Mouse (Mus musculus) forebrain, postnatal 0 days (tissue): ENCODE measurements around the gene Rpl26. TPM values are rescaled to one million over a fixed set of nuclear protein-coding genes. Genes with fewer than 3 reads are reported as not detected.

Source experiments
- ATAC-seq: fragments of 200-750 bp; cut with Nextera tagmentation; 2 replicates; pipeline ENCODE4 v1.8.0; 2017; ENCODE audit warnings: mild to moderate bottlenecking, moderate library complexity
- DNase-seq: peaks from one replicate; pipeline ENCODE4 v3.0.0-alpha.2; 2015
- H3K27ac ChIP-seq: fragments of 300-500 bp; sonication (generic); 2 replicates; pipeline ENCODE4 v1.5.1; 2014; ENCODE audit warnings: low read depth, mild to moderate bottlenecking, antibody characterized with exemption, low read length, moderate library complexity, mixed read lengths
- H3K27me3 ChIP-seq: fragments of 300-500 bp; sonication (generic); 2 replicates; pipeline ENCODE4 v1.6.1; 2014; ENCODE audit warnings: mild to moderate bottlenecking, low read length, mixed read lengths; ENCODE audit not compliant: insufficient read depth
- H3K36me3 ChIP-seq: fragments of 300-500 bp; sonication (generic); 2 replicates; pipeline ENCODE4 v1.6.1; 2014; ENCODE audit warnings: mild to moderate bottlenecking, moderate library complexity; ENCODE audit not compliant: insufficient read depth
- H3K4me1 ChIP-seq: fragments of 300-500 bp; sonication (generic); 2 replicates; pipeline ENCODE4 v1.6.1; 2014; ENCODE audit warnings: antibody characterized with exemption; ENCODE audit not compliant: insufficient read depth
- H3K4me2 ChIP-seq: fragments of 300-500 bp; sonication (generic); 2 replicates; pipeline ENCODE4 v1.6.1; 2014; ENCODE audit warnings: low read depth, mild to moderate bottlenecking, moderate library complexity
- H3K4me3 ChIP-seq: fragments of 300-500 bp; sonication (generic); 2 replicates; pipeline ENCODE4 v1.5.1; 2014; ENCODE audit warnings: low read depth, low read length, mixed read lengths
- H3K9ac ChIP-seq: fragments of 300-500 bp; sonication (generic); 2 replicates; pipeline ENCODE4 v1.6.1; 2014; ENCODE audit warnings: mild to moderate bottlenecking
- H3K9me3 ChIP-seq: fragments of 300-500 bp; sonication (generic); 2 replicates; pipeline ENCODE4 v1.6.1; 2016; ENCODE audit warnings: low read length
- CTCF ChIP-seq: sonication (generic); IDR thresholded peaks from 2 replicates; pipeline ENCODE4 v1.5.1; 2016; ENCODE audit warnings: antibody characterized with exemption, control low read depth, low read depth
- WGBS: fragments of 180-500 bp; shearing (Covaris S2); extraction: QIAGEN DNeasy Blood & Tissue Kit; methylation state at CpG from one replicate; pipeline ENCODE4 v1.1.7; 2014; 5-methylcytosine and 5-hydroxymethylcytosine counted together
- polyA plus RNA-seq: library from polyadenylated mRNA; unstranded; fragments of >200 nt; fragmentation: Nextera tagmentation; extraction: Ambion mirVana; gene quantifications from 2 replicates; pipeline ENCODE4 v1.2.1, GENCODE M21; 2015
- total RNA-seq: library from RNA; depleted of rRNA; stranded (reverse); fragments of >200 nt; gene quantifications from 2 replicates; pipeline ENCODE4 v1.2.3, GENCODE M21; 2014

Rpl26 gene
- total and polyA plus RNA-seq, 2 experiments from 2014 or later = 585 to 1,229 TPM

DNA sequence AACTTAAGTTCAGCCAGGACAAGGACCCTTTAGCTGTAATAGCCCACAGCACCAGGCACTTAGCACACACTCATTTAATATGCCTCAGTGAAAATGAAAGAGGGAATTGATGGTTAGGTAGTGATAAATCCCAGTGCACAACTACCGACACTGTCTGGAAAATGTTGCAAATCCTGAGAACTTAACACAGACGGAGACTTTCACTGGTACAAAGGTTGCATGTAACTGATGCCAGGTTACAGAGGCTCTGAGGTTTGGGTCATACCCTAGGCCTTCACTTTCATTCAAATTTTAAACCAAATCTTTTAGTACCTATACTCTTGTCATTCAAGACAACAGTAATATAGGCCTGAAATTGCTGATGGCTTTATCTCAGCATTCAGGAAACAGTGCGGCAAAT, 44.1 kb upstream of the Rpl26 start:
- ATAC-seq = no peak
- Histone ChIP-seq H3K36me3 (no peaks in the 10 kb centered on the region), H3K4me3 (no peak overlapping the region), H3K4me1 (peaks cover 5% of the 10 kb centered on the region), H3K27ac (no peak overlapping the region), H3K4me2 (no peak overlapping the region), H3K9me3 (no peaks in the 10 kb centered on the region), H3K9ac (no peak overlapping the region), H3K27me3 (no peaks in the 10 kb centered on the region)
- no peak for TF ChIP-seq CTCF
- no peak for DNase-seq
- 87% methylated on average over 3 of the region's 3 CpGs for WGBS

DNA sequence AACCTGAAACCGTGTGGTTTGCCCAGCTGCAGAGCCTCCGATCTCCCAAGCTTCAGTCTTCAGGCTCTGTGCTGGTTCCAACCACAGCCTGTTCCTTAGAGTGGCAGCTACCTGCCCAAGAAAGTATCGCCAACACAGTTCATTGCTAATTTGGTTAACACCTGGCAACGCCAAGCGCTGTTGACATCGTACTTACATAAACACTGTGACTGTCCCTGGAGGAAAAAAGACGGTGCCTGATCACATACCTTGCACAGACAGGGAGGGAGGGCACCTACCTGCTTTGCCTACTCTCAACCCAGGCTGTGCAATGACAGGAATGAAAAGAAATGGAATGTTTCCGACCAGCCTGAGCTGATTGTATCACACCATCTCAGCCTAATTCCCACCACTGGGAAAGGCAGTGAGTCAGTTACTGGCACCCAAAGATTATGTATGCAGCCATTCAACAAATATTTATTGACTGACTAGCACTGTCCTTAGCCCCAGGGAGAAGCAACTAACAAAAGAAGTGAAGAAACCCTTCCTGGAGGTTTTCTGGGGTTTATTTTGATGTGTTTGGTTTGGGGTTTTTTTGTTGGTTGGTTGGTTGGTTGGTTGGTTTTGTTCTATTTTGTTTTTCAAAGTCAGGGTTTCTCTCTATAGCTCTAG, 41.3 kb upstream of the Rpl26 start:
- Histone ChIP-seq H3K9ac (no peak overlapping the region), H3K4me2 (no peak overlapping the region), H3K27me3 (no peaks in the 10 kb centered on the region), H3K4me3 (no peak overlapping the region), H3K9me3 (no peaks in the 10 kb centered on the region), H3K27ac (no peak overlapping the region), H3K4me1 (no peaks in the 10 kb centered on the region), H3K36me3 (no peaks in the 10 kb centered on the region)
- 89% methylated on average over 8 of the region's 8 CpGs for WGBS
- ATAC-seq (no peak), DNase-seq (no peak)
- TF ChIP-seq CTCF = no peak

DNA sequence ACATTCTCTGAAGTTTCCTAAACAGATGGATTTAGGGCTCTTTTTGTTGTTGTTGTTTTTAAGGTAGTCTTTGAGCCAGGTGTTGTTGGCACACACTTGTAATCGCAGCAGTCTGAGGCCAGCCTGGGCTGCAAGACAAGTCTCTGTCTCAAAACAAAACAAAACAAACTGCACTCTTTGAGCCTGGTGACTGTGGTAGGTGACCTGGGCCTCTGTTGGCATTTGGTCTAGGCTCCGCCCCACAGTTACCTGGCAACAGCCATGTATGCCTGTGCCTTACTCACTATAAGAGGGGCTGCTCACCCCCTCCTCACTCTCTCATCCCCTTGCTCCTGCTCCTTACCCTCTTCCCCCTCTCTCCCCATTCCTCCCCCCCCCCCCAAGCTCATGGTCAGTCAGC, 39.1 kb upstream of the Rpl26 start:
- Histone ChIP-seq H3K9ac (no peak overlapping the region), H3K27me3 (no peaks in the 10 kb centered on the region), H3K4me2 (no peak overlapping the region), H3K36me3 (no peaks in the 10 kb centered on the region), H3K9me3 (no peaks in the 10 kb centered on the region), H3K27ac (no peak overlapping the region), H3K4me1 (no peaks in the 10 kb centered on the region), H3K4me3 (no peak overlapping the region)
- no peak for ATAC-seq
- 75% methylated on average over 2 of the region's 2 CpGs for WGBS
- no peak for DNase-seq
- TF ChIP-seq CTCF = no peak

DNA sequence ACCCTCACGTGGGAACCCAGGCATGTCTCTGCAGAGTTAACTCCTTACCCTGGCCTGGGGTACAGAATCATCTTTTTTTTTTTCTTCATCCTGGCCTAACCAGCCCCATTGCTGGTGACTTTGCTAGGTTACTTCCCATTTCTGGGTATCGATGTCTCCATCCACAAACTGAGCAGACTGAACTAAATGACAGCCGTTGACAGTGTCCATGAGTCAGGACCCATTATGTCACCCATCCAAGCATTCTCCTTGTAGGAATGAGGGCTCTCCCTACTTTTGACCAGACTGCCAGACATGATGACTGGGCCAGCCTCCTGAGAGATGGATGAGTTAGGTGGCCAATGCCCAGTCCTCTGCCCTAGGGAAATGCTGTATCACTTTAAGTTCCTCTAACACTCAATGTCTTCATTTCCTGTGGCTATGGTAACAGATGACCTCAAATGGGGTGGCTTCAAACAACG, 37.7 kb upstream of the Rpl26 start:
- no peak for ATAC-seq
- Histone ChIP-seq H3K36me3 (no peaks in the 10 kb centered on the region), H3K27ac (no peak overlapping the region), H3K4me2 (no peak overlapping the region), H3K9me3 (no peaks in the 10 kb centered on the region), H3K9ac (no peak overlapping the region), H3K4me3 (no peak overlapping the region), H3K27me3 (no peaks in the 10 kb centered on the region), H3K4me1 (no peaks in the 10 kb centered on the region)
- no peak for TF ChIP-seq CTCF
- no peak for DNase-seq
- 86% methylated on average over 4 of the region's 4 CpGs for WGBS

DNA sequence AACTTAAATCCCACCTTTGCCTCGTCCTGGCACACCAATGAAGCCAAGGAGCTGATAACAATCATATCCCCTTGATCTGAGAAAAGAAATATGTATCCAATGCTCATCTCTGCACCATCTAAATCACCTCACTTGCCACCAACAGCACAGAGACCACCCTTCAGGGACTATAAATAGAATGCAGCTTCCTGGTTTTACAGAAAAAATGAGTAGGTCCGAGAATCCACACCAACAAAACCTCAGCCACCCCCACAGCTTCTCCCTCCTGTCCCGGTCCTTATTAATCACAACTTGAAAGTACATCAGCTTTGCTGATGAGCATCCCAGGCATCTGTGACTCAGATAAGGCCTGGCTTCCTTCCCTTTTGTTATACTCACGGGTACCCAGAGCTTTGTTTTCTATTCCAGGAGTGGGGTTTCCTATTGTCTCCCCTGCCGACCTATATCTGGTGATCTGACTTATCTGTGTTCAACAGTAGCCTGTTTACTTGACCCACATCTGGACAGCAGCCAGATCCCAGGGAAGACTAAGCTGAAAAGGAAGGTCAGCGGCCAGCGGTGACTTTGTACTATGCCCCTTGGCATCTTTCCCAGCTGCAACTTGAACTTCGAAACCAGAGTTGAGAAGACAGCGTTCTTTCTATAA, 36.7 kb upstream of the Rpl26 start:
- Histone ChIP-seq H3K36me3 (no peaks in the 10 kb centered on the region), H3K27ac (no peak overlapping the region), H3K27me3 (no peaks in the 10 kb centered on the region), H3K9me3 (no peaks in the 10 kb centered on the region), H3K4me3 (no peak overlapping the region), H3K9ac (no peak overlapping the region), H3K4me1 (no peaks in the 10 kb centered on the region), H3K4me2 (no peak overlapping the region)
- no peak for ATAC-seq
- no peak for TF ChIP-seq CTCF
- WGBS = 56% methylated on average over 9 of the region's 9 CpGs
- DNase-seq = no peak

DNA sequence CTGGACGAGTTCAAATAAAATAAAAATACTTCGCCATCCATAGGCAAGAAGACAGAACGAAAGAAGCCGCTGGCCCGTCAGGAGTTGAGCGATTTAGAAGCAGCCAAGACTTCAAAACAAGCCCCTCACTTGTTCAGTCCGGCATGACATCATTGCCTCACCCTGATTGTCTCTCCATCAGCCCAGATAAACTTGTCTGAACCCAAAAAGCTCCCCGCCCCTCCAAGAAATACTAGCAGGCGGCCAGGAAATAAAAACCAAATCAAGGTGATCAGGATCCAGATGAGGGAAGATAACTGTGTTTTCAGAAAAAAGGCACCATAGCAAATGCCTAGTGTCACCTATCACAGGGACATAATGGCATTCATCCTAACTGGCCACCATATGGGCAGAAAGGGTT, 30.1 kb upstream of the Rpl26 start:
- H3K4me3 ChIP-seq = no peak overlapping the region
- H3K36me3 ChIP-seq = no peaks in the 10 kb centered on the region
- DNase-seq = no peak
- H3K4me1 ChIP-seq = no peaks in the 10 kb centered on the region
- ATAC-seq = no peak
- no peak overlapping the region for H3K9ac ChIP-seq
- H3K4me2 ChIP-seq = no peak overlapping the region
- TF ChIP-seq CTCF = no peak
- no peak overlapping the region for H3K27ac ChIP-seq
- no peaks in the 10 kb centered on the region for H3K27me3 ChIP-seq
- no peaks in the 10 kb centered on the region for H3K9me3 ChIP-seq
- 75% methylated on average over 9 of the region's 9 CpGs for WGBS

DNA sequence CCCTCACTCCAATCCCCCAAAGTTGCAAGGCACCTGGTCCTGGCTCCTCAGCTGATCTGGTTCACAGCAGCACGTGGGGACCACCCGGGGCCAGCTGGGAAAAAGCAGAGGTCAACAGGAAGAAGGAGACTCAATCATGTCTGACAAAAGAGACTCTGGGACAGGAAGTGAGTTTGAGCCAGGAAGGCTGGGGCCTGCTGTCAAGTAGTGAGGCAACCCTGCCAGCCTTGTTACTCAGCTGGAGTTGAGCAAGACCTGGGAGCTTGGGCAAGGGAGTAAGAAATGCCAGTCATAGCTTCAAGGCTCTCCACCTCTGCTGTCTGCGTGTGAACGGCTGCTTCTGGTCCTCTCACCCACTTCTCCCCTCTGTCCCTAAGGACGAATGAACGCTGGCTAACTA, 29.6 kb upstream of the Rpl26 start, which contains the start of gene Ndel1:
TSS of gene Ndel1 (minus strand) at position 111 of the 400 bp plus-strand sequence.
- 72% methylated on average over 6 of the region's 6 CpGs for WGBS
- no peak for TF ChIP-seq CTCF
- DNase-seq (no peak), ATAC-seq (no peak)
- Histone ChIP-seq H3K4me2 (no peak within 1 kb of the TSS), H3K36me3 (no peaks in the 10 kb centered on the region), H3K9ac (no peak within 1 kb of the TSS), H3K4me1 (no peaks in the 10 kb centered on the region), H3K27me3 (no peaks in the 10 kb centered on the region), H3K4me3 (no peak within 1 kb of the TSS), H3K9me3 (no peaks in the 10 kb centered on the region), H3K27ac (no peak within 1 kb of the TSS)
